Mouse (Mus musculus): ENCODE measurements at regions not wholly inside any gene's neighbourhood (a gene's known extent, or its start where the extent isn't known, plus 50 kb on each side); places are given as distances from the start of the nearest gene placed in this dataset.

- TF ChIP-seq CTCF (IDR thresholded peaks at IDR 0.05; ENCODE audit: extremely low read depth, insufficient read length, insufficient replicate concordance, low read depth, low read length) (no peak), POLR2A (IDR thresholded peaks at IDR 0.05; ENCODE audit: low read depth, low read length) (no peak)
- H3K36me3 ChIP-seq (ENCODE audit: control insufficient read depth, insufficient read depth, low read length), result no peaks in the 10 kb centered on the region
- 80% methylated on average over 4 of the region's 4 CpGs for WGBS
These were observed 66.5 kb upstream of the Vstm2b start for GRCm38 (mm10) chr7:40831583-40831982.

DNA sequence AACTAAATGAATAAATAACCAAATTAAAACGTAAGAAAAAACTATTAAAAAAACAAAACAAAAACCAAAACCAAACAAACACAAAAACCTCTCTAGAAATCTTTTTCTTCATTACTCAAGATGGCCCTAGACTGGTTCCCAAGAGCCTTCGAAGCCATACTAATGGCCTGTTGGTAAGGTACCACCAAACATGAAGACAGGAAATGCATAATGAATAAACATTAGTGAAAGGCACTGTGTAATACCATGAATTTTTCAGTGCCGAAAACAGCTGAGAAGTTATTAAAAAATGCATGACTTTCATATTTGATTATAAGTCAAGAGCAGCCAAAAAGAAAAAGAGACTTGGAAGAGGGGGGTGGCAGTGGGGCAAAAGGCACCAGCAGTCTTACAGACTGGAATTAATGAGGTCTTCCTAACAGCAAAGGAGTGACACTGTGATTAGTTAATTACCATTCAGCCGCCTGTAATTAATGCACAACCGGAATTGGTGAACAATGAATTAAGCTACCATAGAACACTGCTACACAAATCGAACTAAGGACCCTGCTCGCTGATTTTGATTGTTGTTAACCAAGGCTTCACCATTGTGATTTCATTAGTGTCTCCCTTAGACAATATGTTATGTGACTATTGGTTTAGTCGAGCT lies 55.7 kb upstream of the Vstm2b start:
- TF ChIP-seq POLR2A (IDR thresholded peaks at IDR 0.05; ENCODE audit: low read depth, low read length) (no peak), CTCF (IDR thresholded peaks at IDR 0.05; ENCODE audit: extremely low read depth, insufficient read length, insufficient replicate concordance, low read depth, low read length) (no peak)
- no peaks in the 10 kb centered on the region for H3K36me3 ChIP-seq (ENCODE audit: control insufficient read depth, insufficient read depth, low read length)
- H3K4me3 ChIP-seq (ENCODE audit: low read depth, low read length), result no peak overlapping the region
- WGBS, result 85% methylated on average over 8 of the region's 8 CpGs
- no peaks in the 10 kb centered on the region for H3K27me3 ChIP-seq (ENCODE audit: control insufficient read depth, insufficient read depth, low read length)
- H3K4me1 ChIP-seq (ENCODE audit: control insufficient read depth, insufficient read depth, insufficient read length, low read length), result no peaks in the 10 kb centered on the region
- no peak overlapping the region for H3K27ac ChIP-seq (ENCODE audit: insufficient read depth, low read depth, low read length)

More at GRCm38 (mm10) chr7:40831583-40831982, 66.5 kb upstream of the Vstm2b start:
- Histone ChIP-seq H3K27ac (ENCODE audit: insufficient read depth, low read depth, low read length) (no peak overlapping the region), H3K4me1 (ENCODE audit: control insufficient read depth, insufficient read depth, insufficient read length, low read length) (no peaks in the 10 kb centered on the region), H3K4me3 (ENCODE audit: low read depth, low read length) (no peak overlapping the region), H3K27me3 (ENCODE audit: control insufficient read depth, insufficient read depth, low read length) (no peaks in the 10 kb centered on the region)

DNA sequence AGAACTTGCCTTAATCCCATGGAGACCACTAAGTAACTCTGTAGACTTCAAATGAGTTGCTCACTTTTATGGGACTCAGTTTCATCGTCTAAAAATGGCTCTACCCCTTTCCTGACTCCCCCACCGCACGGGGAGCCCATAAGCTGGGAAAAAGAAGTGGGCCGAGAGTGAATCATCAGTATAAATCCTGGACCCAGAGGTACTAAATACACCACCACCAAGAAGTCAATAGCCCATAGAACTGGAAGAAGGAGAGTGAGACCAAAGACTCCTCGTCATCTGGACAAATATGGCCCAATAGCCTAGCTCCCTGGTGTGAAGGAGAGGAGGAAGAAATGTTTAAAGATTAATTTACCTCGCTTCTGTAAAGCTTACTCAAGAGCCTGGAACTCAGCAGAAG lies 51.6 kb upstream of the Vstm2b start:
- TF ChIP-seq CTCF (IDR thresholded peaks at IDR 0.05; ENCODE audit: extremely low read depth, insufficient read length, insufficient replicate concordance, low read depth, low read length) (no peak), POLR2A (IDR thresholded peaks at IDR 0.05; ENCODE audit: low read depth, low read length) (no peak)
- 69% methylated on average over 6 of the region's 6 CpGs for WGBS
- H3K4me1 ChIP-seq (ENCODE audit: control insufficient read depth, insufficient read depth, insufficient read length, low read length), result no peaks in the 10 kb centered on the region
- no peaks in the 10 kb centered on the region for H3K27me3 ChIP-seq (ENCODE audit: control insufficient read depth, insufficient read depth, low read length)
- no peak overlapping the region for H3K4me3 ChIP-seq (ENCODE audit: low read depth, low read length)
- H3K36me3 ChIP-seq (ENCODE audit: control insufficient read depth, insufficient read depth, low read length), result no peaks in the 10 kb centered on the region
- H3K27ac ChIP-seq (ENCODE audit: insufficient read depth, low read depth, low read length), result no peak overlapping the region

Measured in small intestine, adult 2 months (tissue).